Mouse (Mus musculus): ENCODE results near the gene B230307C23Rik.

DNA sequence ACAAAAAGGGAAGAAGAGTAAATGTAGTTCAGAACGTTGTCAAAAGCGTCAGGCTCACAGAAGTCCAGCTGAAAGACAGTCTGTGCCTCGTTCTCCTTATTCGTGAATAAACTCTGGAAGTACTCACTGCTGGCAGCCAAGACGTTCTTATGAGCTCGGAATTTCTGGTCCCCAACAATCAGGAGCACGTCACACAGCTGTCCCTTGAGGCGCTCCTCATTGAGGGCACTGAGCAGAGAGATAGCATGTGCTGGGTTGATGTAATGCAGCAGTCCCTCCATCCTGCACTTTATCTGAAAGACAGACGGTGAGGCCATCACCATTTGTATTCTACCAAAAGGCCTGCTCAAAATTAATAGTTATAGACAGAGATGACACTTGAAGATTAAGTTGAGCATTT is 44.3 kb upstream of the B230307C23Rik start:
- TF ChIP-seq POLR2A (IDR thresholded peaks at IDR 0.05; ENCODE audit: low read depth, low read length) (no peak), CTCF (IDR thresholded peaks at IDR 0.05; ENCODE audit: borderline replicate concordance, insufficient read depth, low read length) (no peak)

All from embryonic fibroblast, embryonic 13.5 days (primary cell).